Mouse (Mus musculus): ENCODE results near the gene Tbc1d32. TPM values are rescaled to one million over a fixed set of nuclear protein-coding genes. Genes with fewer than 3 reads are reported as not detected.

Tbc1d32 gene
- polyA plus RNA-seq, 1 experiment from 2014 or later = 3.0 TPM

DNA sequence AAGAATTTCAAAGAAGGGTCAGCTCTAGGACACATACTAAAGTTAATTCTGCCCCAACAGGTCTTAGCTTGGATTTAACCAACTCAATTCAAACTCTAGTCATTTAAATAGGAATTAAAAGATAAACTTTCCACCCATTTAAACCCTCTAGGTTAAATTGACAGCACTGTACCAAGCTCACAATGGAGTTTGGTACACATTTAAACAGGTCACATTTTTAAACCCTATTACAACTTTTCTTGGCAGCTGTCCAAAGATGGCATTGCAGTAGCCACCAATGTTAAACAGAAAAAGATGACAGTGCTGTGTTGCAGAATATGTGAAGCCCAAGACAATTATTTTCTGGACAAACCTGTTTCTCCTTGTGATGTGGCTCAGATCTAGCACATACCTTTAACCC is 203.1 kb downstream of the Tbc1d32 start:
- no peak overlapping the region for H3K4me3 ChIP-seq (replicated peaks; ENCODE audit: low read depth, low read length)
- ATAC-seq (replicated peaks; ENCODE audit: low FRiP score, low read depth) (no peak), DNase-seq (ENCODE audit: low spot score) (no peak)
- no peak overlapping the region for H3K9ac ChIP-seq (ENCODE audit: low read depth, low read length)
- H3K4me1 ChIP-seq (replicated peaks; ENCODE audit: insufficient read depth, low read length) = no peaks in the 10 kb centered on the region
- no peaks in the 10 kb centered on the region for H3K9me3 ChIP-seq (replicated peaks; ENCODE audit: low read length)
- H3K27me3 ChIP-seq (ENCODE audit: insufficient read depth, low read length) = no peaks in the 10 kb centered on the region
- no peaks in the 10 kb centered on the region for H3K36me3 ChIP-seq (ENCODE audit: insufficient read depth, low read length)
- TF ChIP-seq CTCF (IDR thresholded peaks at IDR 0.05; ENCODE audit: low read depth) = no peak
- no peak overlapping the region for H3K27ac ChIP-seq
- H3K4me2 ChIP-seq (ENCODE audit: low read length) = no peak overlapping the region

DNA sequence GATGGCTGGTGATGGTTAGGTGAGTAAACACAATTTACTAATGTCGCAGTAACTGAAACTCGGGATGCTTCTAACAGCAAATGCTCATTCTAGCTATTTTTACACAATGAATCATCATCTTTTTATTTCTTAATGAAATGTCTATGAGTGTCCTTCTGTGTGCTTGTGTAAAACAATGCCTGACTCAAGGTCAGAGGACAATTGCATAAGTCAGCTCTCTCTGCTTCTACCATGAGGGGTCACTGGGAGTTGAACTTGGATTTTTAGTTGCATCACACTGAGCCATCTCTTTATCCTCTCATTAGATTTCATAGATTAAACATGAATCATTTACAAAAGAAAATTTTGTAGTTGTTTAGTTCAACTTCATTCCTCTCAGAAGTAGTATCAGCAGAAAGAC is 203.9 kb downstream of the Tbc1d32 start:
- no peaks in the 10 kb centered on the region for H3K4me1 ChIP-seq (replicated peaks; ENCODE audit: insufficient read depth, low read length)
- DNase-seq (ENCODE audit: low spot score) = no peak
- no peak for ATAC-seq (replicated peaks; ENCODE audit: low FRiP score, low read depth)
- H3K9me3 ChIP-seq (replicated peaks; ENCODE audit: low read length) = no peaks in the 10 kb centered on the region
- H3K9ac ChIP-seq (ENCODE audit: low read depth, low read length) = no peak overlapping the region
- no peak for TF ChIP-seq CTCF (IDR thresholded peaks at IDR 0.05; ENCODE audit: low read depth)
- H3K27ac ChIP-seq = no peak overlapping the region
- no peak overlapping the region for H3K4me3 ChIP-seq (replicated peaks; ENCODE audit: low read depth, low read length)
- 81% methylated on average over 2 of the region's 2 CpGs for WGBS
- H3K27me3 ChIP-seq (ENCODE audit: insufficient read depth, low read length) = no peaks in the 10 kb centered on the region
- H3K4me2 ChIP-seq (ENCODE audit: low read length) = no peak overlapping the region
- H3K36me3 ChIP-seq (ENCODE audit: insufficient read depth, low read length) = no peaks in the 10 kb centered on the region

DNA sequence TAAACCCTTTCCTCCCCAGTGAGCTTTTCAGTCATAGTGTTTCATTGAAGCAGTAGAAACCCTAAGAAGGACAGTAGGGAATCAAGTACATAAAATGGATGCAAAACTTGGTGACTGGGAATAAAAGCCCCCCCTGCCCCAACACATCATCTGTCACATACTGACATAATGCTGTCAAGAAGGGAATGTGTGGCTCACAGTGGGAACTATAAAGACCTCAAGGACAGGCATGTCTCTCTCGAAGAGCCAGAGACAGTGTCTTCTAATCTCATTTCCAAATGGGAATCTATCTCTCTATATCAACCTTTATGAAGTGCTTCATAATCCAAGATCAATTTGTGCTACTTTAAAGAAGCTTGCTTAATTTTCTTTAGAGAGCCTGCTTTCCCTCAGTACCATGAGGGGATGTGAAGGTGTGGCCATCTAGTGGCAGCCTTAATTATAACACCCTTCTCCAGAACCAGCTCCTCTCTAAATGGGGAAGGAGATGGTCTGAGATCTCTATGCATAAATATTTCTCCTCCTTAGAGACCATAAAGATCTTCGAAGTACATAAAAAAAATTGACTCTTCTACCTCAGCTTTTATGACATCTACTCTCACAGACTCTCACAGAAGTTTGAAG is 248.5 kb downstream of the Tbc1d32 start:
- no peaks in the 10 kb centered on the region for H3K27me3 ChIP-seq (ENCODE audit: insufficient read depth, low read length)
- no peaks in the 10 kb centered on the region for H3K4me1 ChIP-seq (replicated peaks; ENCODE audit: insufficient read depth, low read length)
- H3K9ac ChIP-seq (ENCODE audit: low read depth, low read length) = no peak overlapping the region
- DNase-seq (ENCODE audit: low spot score) (peak; percentile 86), ATAC-seq (replicated peaks; ENCODE audit: low FRiP score, low read depth) (peak; percentile 71; the same call in 1 of the 2 replicates)
- peak; percentile 90 for TF ChIP-seq CTCF (IDR thresholded peaks at IDR 0.05; ENCODE audit: low read depth)
- no peak overlapping the region for H3K27ac ChIP-seq
- H3K4me3 ChIP-seq (replicated peaks; ENCODE audit: low read depth, low read length) = no peak overlapping the region
- H3K4me2 ChIP-seq (ENCODE audit: low read length) = no peak overlapping the region
- WGBS = 23% methylated on average over 2 of the region's 2 CpGs
- no peaks in the 10 kb centered on the region for H3K9me3 ChIP-seq (replicated peaks; ENCODE audit: low read length)
- H3K36me3 ChIP-seq (ENCODE audit: insufficient read depth, low read length) = no peaks in the 10 kb centered on the region

DNA sequence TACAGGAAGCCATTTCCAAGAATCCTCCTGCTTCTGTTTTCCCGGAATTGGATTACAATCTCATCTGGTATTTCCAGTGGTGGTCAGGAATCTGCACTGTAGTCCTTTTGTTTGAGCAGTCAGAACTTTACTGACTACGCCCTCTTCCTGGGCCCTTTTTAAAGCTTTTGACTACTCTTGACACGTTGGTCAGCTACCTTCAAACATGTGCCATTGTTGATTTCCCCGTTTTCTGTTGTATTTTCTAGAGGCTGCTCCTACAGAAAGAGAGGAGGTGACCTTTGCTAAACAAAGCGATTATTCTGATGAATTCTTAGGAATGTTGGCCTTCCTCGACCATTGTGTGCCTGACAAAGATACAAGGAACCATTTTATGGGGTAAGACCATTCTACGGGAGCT is 250.5 kb downstream of the Tbc1d32 start:
- Histone ChIP-seq H3K4me1 (replicated peaks; ENCODE audit: insufficient read depth, low read length) (no peaks in the 10 kb centered on the region), H3K27me3 (ENCODE audit: insufficient read depth, low read length) (no peaks in the 10 kb centered on the region), H3K9ac (ENCODE audit: low read depth, low read length) (no peak overlapping the region), H3K9me3 (replicated peaks; ENCODE audit: low read length) (no peaks in the 10 kb centered on the region), H3K4me3 (replicated peaks; ENCODE audit: low read depth, low read length) (no peak overlapping the region), H3K27ac (no peak overlapping the region), H3K36me3 (ENCODE audit: insufficient read depth, low read length) (no peaks in the 10 kb centered on the region), H3K4me2 (ENCODE audit: low read length) (no peak overlapping the region)
- DNase-seq (ENCODE audit: low spot score) (no peak), ATAC-seq (replicated peaks; ENCODE audit: low FRiP score, low read depth) (no peak)
- no peak for TF ChIP-seq CTCF (IDR thresholded peaks at IDR 0.05; ENCODE audit: low read depth)
- WGBS = 86% methylated on average over 7 of the region's 7 CpGs

Other genes with a start within 250 kb of the Tbc1d32 start
- 6.8 and 7.6 TPM in 2 replicates for gene Msl3l2, start 121.8 kb downstream of the Tbc1d32 start, polyA plus RNA-seq (2015; fragmentation: Nextera tagmentation; extraction: Ambion mirVana)
- 77.2 and 81.2 TPM in 2 replicates for gene Gja1, start 148.6 kb upstream of the Tbc1d32 start, polyA plus RNA-seq (2015; fragmentation: Nextera tagmentation; extraction: Ambion mirVana)